Mouse (Mus musculus) liver, adult (tissue): ENCODE data around the gene Ip6k2.

Experiments used
- GATA4 ChIP-seq: IDR thresholded peaks from 2 replicates; pipeline ENCODE4 v1.6.1; 2014; ENCODE audit warnings: mild to moderate bottlenecking, low read length; ENCODE audit not compliant: insufficient replicate concordance

Gene Ip6k2

GRCm38 (mm10) chr9:108799564-108799963 lies 16.0 kb downstream of the Ip6k2 start:
- TF ChIP-seq GATA4, result no peak

- TF ChIP-seq GATA4, result no peak
Observed at GRCm38 (mm10) chr9:108805768-108806167, 22.2 kb downstream of the Ip6k2 start.

GRCm38 (mm10) chr9:108806379-108806778 lies 22.8 kb downstream of the Ip6k2 start:
- no peak for TF ChIP-seq GATA4

- TF ChIP-seq GATA4, result no peak
Observed at GRCm38 (mm10) chr9:108806831-108807230, 23.2 kb downstream of the Ip6k2 start.

GRCm38 (mm10) chr9:108807674-108808073 lies 24.1 kb downstream of the Ip6k2 start:
- no peak for TF ChIP-seq GATA4

GRCm38 (mm10) chr9:108808163-108808665 lies 24.6 kb downstream of the Ip6k2 start, which contains the start of gene Nckipsd:
Nckipsd (plus strand) TSS chr9:108808368.
- TF ChIP-seq GATA4, result no peak; the same call in 1 of the 2 replicates

GRCm38 (mm10) chr9:108809188-108809587 lies 25.6 kb downstream of the Ip6k2 start:
- peak; percentile 68; the same call in 1 of the 2 replicates for TF ChIP-seq GATA4

- no peak for TF ChIP-seq GATA4
Observed at GRCm38 (mm10) chr9:108809723-108810122, 26.1 kb downstream of the Ip6k2 start.

GRCm38 (mm10) chr9:108810516-108810915 lies 26.9 kb downstream of the Ip6k2 start:
- no peak for TF ChIP-seq GATA4

GRCm38 (mm10) chr9:108815557-108815956 lies 32.0 kb downstream of the Ip6k2 start:
- TF ChIP-seq GATA4, result no peak

GRCm38 (mm10) chr9:108819495-108819894 lies 35.9 kb downstream of the Ip6k2 start:
- TF ChIP-seq GATA4, result no peak

- no peak for TF ChIP-seq GATA4
Observed at GRCm38 (mm10) chr9:108820077-108820476, 36.5 kb downstream of the Ip6k2 start.

GRCm38 (mm10) chr9:108824144-108824685 lies 40.6 kb downstream of the Ip6k2 start:
- no peak for TF ChIP-seq GATA4

GRCm38 (mm10) chr9:108824755-108825413 lies 41.3 kb downstream of the Ip6k2 start:
- TF ChIP-seq GATA4, result no peak

- TF ChIP-seq GATA4, result no peak
Observed at GRCm38 (mm10) chr9:108825820-108826699, 42.5 kb downstream of the Ip6k2 start, which contains the start of gene Celsr3. Celsr3 (plus strand) TSS chr9:108826320.

GRCm38 (mm10) chr9:108826700-108827340 lies 43.2 kb downstream of the Ip6k2 start:
- no peak for TF ChIP-seq GATA4

GRCm38 (mm10) chr9:108827454-108827853 lies 43.9 kb downstream of the Ip6k2 start:
- no peak for TF ChIP-seq GATA4
